Mouse (Mus musculus) Muller cell, postnatal 12 days (primary cell): ENCODE data around the gene Adgrv1.
A peak's percentile ranks its signal among the peaks of the same experiment; 100 is the strongest.

Experiments
- DNase-seq: peaks from one replicate; pipeline ENCODE4 v3.0.0-alpha.2; 2015; ENCODE audit errors: inconsistent ontology term

Gene Adgrv1

DNA sequence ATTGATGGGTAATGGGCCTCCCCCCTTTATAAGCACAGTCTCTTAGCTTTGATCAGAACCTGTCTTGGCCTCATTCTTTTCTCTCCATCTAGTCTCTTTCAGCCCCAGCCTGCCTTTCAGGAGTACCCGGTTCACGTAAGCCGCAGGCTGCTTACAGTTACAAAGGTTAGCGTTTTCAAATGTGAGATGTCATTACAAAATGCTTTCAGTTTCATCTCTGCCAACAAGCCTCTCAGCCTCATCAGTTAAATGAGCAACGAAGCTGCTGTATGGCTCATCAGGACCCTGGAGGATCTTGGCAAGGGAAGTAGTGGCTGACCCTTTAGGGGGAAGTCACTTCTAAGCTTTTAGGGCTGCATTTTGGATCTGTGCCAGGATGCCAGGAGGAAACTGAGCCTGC lies 560.7 kb downstream of the Adgrv1 start:
- no peak for DNase-seq

DNA sequence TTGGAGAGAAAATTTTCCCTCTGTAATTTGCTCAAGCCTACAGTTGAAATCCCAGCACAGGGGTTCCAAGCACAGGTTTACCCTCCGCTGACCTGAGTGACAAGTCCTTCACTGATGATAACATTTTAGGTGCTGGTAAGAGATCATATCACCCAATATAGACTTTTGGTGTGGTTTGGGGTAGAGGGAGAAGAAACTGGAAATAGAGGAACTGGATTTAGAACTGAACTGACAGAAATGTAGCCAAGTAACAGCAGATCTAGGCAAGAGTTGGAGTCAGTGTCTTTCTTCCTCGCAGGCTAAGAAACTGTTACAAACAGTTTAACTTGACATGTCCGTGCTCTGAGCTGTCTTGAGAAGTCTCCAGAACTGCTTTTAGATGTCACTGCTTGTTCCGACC lies 581.5 kb downstream of the Adgrv1 start:
- DNase-seq, result no peak

DNA sequence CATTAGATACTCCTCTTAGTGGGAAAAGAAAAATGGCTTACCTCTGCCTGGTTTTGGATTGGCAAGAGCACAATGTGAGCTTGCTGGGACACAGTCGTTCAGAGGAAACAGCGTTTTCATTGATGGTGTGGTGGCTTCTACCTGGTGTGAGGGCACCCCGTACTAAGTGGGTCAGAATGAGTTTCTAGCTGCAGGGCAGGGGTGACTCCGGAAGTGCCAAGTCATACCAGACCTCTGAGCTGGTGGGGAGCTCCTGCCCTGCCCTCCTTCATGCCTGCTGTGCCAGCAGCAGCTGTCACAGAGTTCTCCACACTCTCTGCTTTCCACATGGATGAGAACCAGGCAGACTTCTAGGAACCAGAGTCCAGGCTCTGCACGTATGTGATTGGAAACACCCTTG lies 582.0 kb downstream of the Adgrv1 start:
- DNase-seq, result peak; percentile 29

DNA sequence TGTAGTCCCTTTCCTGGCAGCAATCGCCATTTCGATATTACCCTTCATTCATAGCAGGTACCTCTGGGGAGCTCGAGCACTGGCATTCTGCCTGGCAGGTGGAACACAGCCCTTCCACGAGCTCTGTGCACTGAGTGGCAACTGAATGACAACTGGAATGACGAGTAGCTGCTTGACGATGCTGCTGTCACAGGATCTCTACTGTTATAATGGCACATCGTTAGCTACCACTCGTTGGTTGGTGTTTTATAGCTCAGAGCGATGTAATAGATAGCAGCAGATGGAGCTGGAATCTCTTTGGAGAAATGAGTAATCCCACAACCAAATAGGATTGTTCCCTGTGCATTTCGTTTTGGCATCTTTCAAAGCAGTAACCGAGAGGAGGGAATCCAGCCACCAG lies 587.6 kb downstream of the Adgrv1 start:
- DNase-seq, result no peak
